Mouse (Mus musculus): ENCODE measurements around the gene Pnkp. TPM values are rescaled to one million over a fixed set of nuclear protein-coding genes. Genes with fewer than 3 reads are reported as not detected.
A peak's percentile ranks its signal among the peaks of the same experiment; 100 is the strongest.

Pnkp gene
- polyA plus RNA-seq (2015; fragmentation: Nextera tagmentation; extraction: Ambion mirVana), result 27.7 and 28.0 TPM in 2 replicates

DNA sequence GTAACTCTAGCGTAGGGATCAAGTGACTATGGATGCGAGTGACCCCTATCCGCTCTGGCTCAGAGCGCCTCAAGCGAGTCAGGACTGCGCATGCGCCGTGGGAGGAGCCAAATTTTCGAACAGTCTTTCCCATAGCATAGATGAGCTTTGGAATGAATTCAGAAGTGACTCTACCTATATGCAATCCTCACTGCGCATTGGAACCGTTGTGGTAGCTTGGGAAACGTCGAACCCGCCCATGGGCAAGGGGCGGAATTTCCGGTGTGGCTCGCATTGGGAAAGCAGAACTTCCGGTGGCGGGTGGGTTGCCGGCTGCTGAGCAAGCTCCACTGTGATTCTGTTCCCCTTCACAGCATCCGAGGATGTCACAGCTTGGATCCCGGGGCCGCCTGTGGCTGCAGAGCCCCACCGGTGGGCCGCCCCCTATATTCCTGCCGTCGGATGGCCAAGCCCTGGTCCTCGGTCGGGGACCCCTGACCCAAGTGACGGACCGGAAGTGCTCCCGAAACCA lies at the start of gene Pnkp:
TSS of gene Pnkp (plus strand) at position 98 of the 511 bp plus-strand sequence.
- peaks cover 1% of the 10 kb centered on the region for H3K36me3 ChIP-seq (ENCODE audit: control insufficient read depth, insufficient read depth)
- peak within 1 kb of the TSS; percentile 63 for H3K4me3 ChIP-seq (ENCODE audit: low read length)
- H3K4me2 ChIP-seq (ENCODE audit: low read depth, low read length), result peak within 1 kb of the TSS; percentile 75
- peak within 1 kb of the TSS; percentile 83 for H3K9ac ChIP-seq (ENCODE audit: low read length)
- no peaks in the 10 kb centered on the region for H3K9me3 ChIP-seq (replicated peaks; ENCODE audit: control insufficient read depth, low read length)
- peaks cover 26% of the 10 kb centered on the region for H3K4me1 ChIP-seq (ENCODE audit: control insufficient read depth, insufficient read depth, low read length)
- under 1% methylated on average over 32 of the region's 32 CpGs for WGBS
- peak within 1 kb of the TSS; percentile 82 for H3K27ac ChIP-seq (ENCODE audit: low read length)
- ATAC-seq (replicated peaks; ENCODE audit: extremely low read depth, insufficient read depth, low FRiP score), result peak; percentile 11; the same call in 1 of the 2 replicates
- no peaks in the 10 kb centered on the region for H3K27me3 ChIP-seq (ENCODE audit: control insufficient read depth, insufficient read depth, low read length)

DNA sequence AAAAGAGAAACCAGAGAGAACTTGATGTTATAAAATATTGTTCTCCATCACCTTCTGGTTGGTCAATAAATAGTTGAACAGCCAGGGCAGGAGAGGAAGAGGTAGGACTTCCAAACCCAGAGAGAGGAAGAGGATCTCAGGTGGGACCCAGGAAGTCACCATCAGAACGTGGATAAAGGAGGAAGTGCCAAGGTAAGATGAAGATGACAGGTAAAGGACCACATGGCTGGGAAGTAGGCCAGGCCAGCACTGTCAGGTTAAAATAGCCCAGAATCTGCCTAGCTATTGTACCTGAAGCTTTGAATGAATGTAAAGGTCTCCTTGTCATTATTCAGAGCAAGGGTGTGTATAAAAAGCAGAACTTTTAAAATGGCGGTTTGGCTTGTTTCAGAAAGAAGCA lies 48.0 kb upstream of the Pnkp start:
- 82% methylated on average over 2 of the region's 2 CpGs for WGBS
- H3K27me3 ChIP-seq (ENCODE audit: control insufficient read depth, insufficient read depth, low read length), result no peaks in the 10 kb centered on the region
- H3K9me3 ChIP-seq (replicated peaks; ENCODE audit: control insufficient read depth, low read length), result no peaks in the 10 kb centered on the region
- peaks cover 6% of the 10 kb centered on the region for H3K36me3 ChIP-seq (ENCODE audit: control insufficient read depth, insufficient read depth)
- H3K4me1 ChIP-seq (ENCODE audit: control insufficient read depth, insufficient read depth, low read length), result no peaks in the 10 kb centered on the region
- H3K9ac ChIP-seq (ENCODE audit: low read length), result no peak overlapping the region
- H3K4me3 ChIP-seq (ENCODE audit: low read length), result no peak overlapping the region
- H3K4me2 ChIP-seq (ENCODE audit: low read depth, low read length), result no peak overlapping the region
- H3K27ac ChIP-seq (ENCODE audit: low read length), result no peak overlapping the region
- ATAC-seq (replicated peaks; ENCODE audit: extremely low read depth, insufficient read depth, low FRiP score), result no peak

- Histone ChIP-seq H3K4me3 (ENCODE audit: low read length) (no peak overlapping the region), H3K9me3 (replicated peaks; ENCODE audit: control insufficient read depth, low read length) (no peaks in the 10 kb centered on the region), H3K36me3 (ENCODE audit: control insufficient read depth, insufficient read depth) (peaks cover 9% of the 10 kb centered on the region), H3K4me1 (ENCODE audit: control insufficient read depth, insufficient read depth, low read length) (no peaks in the 10 kb centered on the region), H3K27me3 (ENCODE audit: control insufficient read depth, insufficient read depth, low read length) (no peaks in the 10 kb centered on the region), H3K27ac (ENCODE audit: low read length) (no peak overlapping the region), H3K9ac (ENCODE audit: low read length) (no peak overlapping the region), H3K4me2 (ENCODE audit: low read depth, low read length) (no peak overlapping the region)
- WGBS, result 85% methylated on average over 3 of the region's 3 CpGs
- no peak for ATAC-seq (replicated peaks; ENCODE audit: extremely low read depth, insufficient read depth, low FRiP score)
Measured at GRCm38 (mm10) chr7:44809466-44809865, 47.5 kb upstream of the Pnkp start.

DNA sequence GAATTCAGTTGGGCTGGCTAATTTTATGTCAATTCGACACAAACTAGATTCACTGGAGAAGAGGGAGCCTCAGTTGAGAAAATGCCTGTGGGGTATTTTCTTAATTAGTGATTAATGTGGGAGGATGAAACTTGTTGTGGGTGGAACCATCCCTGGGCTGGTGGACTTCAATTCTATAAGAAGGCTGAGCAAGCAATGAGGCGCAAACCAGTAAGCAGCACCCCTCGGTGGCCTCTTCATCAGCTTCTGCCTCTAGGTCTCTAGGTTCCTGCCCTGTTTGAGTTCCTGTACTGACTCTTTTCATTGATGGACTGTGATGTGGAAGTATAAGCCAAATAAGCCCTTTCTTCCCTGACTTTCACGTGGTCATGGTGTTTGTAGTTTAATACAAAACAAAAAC lies 46.6 kb upstream of the Pnkp start:
- H3K27me3 ChIP-seq (ENCODE audit: control insufficient read depth, insufficient read depth, low read length), result no peaks in the 10 kb centered on the region
- H3K4me1 ChIP-seq (ENCODE audit: control insufficient read depth, insufficient read depth, low read length), result peaks cover 5% of the 10 kb centered on the region; the same call in 1 of the 2 replicates
- H3K9ac ChIP-seq (ENCODE audit: low read length), result no peak overlapping the region
- H3K9me3 ChIP-seq (replicated peaks; ENCODE audit: control insufficient read depth, low read length), result no peaks in the 10 kb centered on the region
- no peak overlapping the region for H3K4me2 ChIP-seq (ENCODE audit: low read depth, low read length)
- no peak for ATAC-seq (replicated peaks; ENCODE audit: extremely low read depth, insufficient read depth, low FRiP score)
- H3K36me3 ChIP-seq (ENCODE audit: control insufficient read depth, insufficient read depth), result peaks cover 9% of the 10 kb centered on the region
- no peak overlapping the region for H3K27ac ChIP-seq (ENCODE audit: low read length)
- no peak overlapping the region for H3K4me3 ChIP-seq (ENCODE audit: low read length)
- WGBS, result 81% methylated on average over 4 of the region's 4 CpGs

DNA sequence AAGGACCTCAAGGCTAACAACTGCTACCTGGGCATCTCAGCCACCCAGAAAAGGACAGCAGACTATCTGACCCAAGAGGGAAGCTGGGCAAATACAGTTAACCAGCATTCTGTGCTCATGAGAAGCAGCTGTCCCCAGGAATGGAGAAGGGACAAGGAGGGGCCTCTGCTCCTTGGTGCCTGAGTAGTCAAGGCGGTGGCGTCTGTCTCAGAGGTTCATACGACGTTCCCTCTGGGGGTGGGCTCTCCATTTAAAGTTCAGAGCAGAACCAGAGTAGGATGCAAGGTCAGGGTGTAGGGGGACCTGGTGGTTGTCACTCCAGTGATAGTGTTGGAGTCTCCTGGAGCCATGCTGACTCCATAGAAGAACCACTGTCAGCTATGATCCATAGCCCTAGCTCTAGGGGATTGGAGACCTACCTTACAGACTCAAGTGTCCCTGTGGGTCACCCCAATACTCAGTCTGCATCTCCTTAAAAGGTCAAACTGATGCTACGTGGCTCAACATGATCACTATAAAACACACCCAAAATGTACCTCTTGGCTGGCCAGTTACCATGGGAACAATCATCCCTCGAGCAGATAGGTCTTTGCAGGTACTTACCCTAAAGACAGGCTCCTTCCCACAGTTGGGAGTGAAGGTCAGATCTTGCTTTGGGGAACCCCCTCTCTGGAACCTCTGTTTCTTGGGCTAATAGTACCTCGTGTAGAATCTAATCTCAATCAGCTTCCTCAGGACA lies 46.0 kb upstream of the Pnkp start:
- peaks cover 9% of the 10 kb centered on the region for H3K36me3 ChIP-seq (ENCODE audit: control insufficient read depth, insufficient read depth)
- 80% methylated on average over 7 of the region's 7 CpGs for WGBS
- no peak overlapping the region for H3K4me3 ChIP-seq (ENCODE audit: low read length)
- H3K9ac ChIP-seq (ENCODE audit: low read length), result no peak overlapping the region
- H3K9me3 ChIP-seq (replicated peaks; ENCODE audit: control insufficient read depth, low read length), result no peaks in the 10 kb centered on the region
- H3K4me2 ChIP-seq (ENCODE audit: low read depth, low read length), result no peak overlapping the region
- peaks cover 6% of the 10 kb centered on the region; the same call in 1 of the 2 replicates for H3K4me1 ChIP-seq (ENCODE audit: control insufficient read depth, insufficient read depth, low read length)
- no peaks in the 10 kb centered on the region for H3K27me3 ChIP-seq (ENCODE audit: control insufficient read depth, insufficient read depth, low read length)
- H3K27ac ChIP-seq (ENCODE audit: low read length), result no peak overlapping the region
- ATAC-seq (replicated peaks; ENCODE audit: extremely low read depth, insufficient read depth, low FRiP score), result no peak

- no peak overlapping the region for H3K27ac ChIP-seq (ENCODE audit: low read length)
- H3K36me3 ChIP-seq (ENCODE audit: control insufficient read depth, insufficient read depth), result peaks cover 9% of the 10 kb centered on the region
- peaks cover 12% of the 10 kb centered on the region for H3K4me1 ChIP-seq (ENCODE audit: control insufficient read depth, insufficient read depth, low read length)
- H3K27me3 ChIP-seq (ENCODE audit: control insufficient read depth, insufficient read depth, low read length), result no peaks in the 10 kb centered on the region
- no peak overlapping the region for H3K9ac ChIP-seq (ENCODE audit: low read length)
- H3K4me3 ChIP-seq (ENCODE audit: low read length), result no peak overlapping the region
- no peak for ATAC-seq (replicated peaks; ENCODE audit: extremely low read depth, insufficient read depth, low FRiP score)
- H3K9me3 ChIP-seq (replicated peaks; ENCODE audit: control insufficient read depth, low read length), result no peaks in the 10 kb centered on the region
- no peak overlapping the region for H3K4me2 ChIP-seq (ENCODE audit: low read depth, low read length)
- 90% methylated on average over 20 of the region's 20 CpGs for whole genome bisulfite sequencing
Measured at GRCm38 (mm10) chr7:44812651-44813325, 44.2 kb upstream of the Pnkp start.

- Histone ChIP-seq H3K4me1 (ENCODE audit: control insufficient read depth, insufficient read depth, low read length) (peaks cover 24% of the 10 kb centered on the region), H3K9ac (ENCODE audit: low read length) (no peak overlapping the region), H3K4me2 (ENCODE audit: low read depth, low read length) (no peak overlapping the region), H3K36me3 (ENCODE audit: control insufficient read depth, insufficient read depth) (peaks cover 9% of the 10 kb centered on the region), H3K27me3 (ENCODE audit: control insufficient read depth, insufficient read depth, low read length) (no peaks in the 10 kb centered on the region), H3K9me3 (replicated peaks; ENCODE audit: control insufficient read depth, low read length) (no peaks in the 10 kb centered on the region), H3K27ac (ENCODE audit: low read length) (no peak overlapping the region), H3K4me3 (ENCODE audit: low read length) (no peak overlapping the region)
- no peak for ATAC-seq (replicated peaks; ENCODE audit: extremely low read depth, insufficient read depth, low FRiP score)
- WGBS, result 90% methylated on average over 3 of the region's 3 CpGs
Measured at GRCm38 (mm10) chr7:44813985-44814384, 43.0 kb upstream of the Pnkp start.

DNA sequence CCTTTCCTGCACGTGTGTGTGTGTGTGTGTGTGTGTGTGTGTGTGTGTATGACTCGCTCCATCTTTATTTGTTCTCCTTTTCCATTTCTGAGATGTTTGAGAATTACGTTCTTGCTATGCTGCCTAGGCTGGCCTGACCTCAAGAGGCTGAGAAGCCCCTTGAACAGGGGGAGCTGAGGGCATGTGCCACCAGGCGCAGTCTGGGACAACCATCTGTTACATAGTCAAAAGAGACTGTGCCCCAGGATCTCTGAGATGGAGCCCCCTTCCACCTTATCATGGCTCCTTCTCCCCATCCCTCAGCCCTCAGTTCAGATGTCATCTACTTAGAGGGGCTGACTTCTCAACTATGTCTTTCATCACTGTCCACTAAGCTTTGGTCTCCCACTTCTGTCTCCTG lies 42.5 kb upstream of the Pnkp start:
- H3K4me3 ChIP-seq (ENCODE audit: low read length), result no peak overlapping the region
- no peaks in the 10 kb centered on the region for H3K9me3 ChIP-seq (replicated peaks; ENCODE audit: control insufficient read depth, low read length)
- ATAC-seq (replicated peaks; ENCODE audit: extremely low read depth, insufficient read depth, low FRiP score), result no peak
- no peak overlapping the region for H3K9ac ChIP-seq (ENCODE audit: low read length)
- WGBS, result 97% methylated on average over 4 of the region's 4 CpGs
- no peak overlapping the region for H3K4me2 ChIP-seq (ENCODE audit: low read depth, low read length)
- H3K27ac ChIP-seq (ENCODE audit: low read length), result no peak overlapping the region
- peaks cover 28% of the 10 kb centered on the region for H3K4me1 ChIP-seq (ENCODE audit: control insufficient read depth, insufficient read depth, low read length)
- no peaks in the 10 kb centered on the region for H3K27me3 ChIP-seq (ENCODE audit: control insufficient read depth, insufficient read depth, low read length)
- H3K36me3 ChIP-seq (ENCODE audit: control insufficient read depth, insufficient read depth), result peaks cover 9% of the 10 kb centered on the region

- Histone ChIP-seq H3K27ac (ENCODE audit: low read length) (peak overlapping the region; percentile 96), H3K36me3 (ENCODE audit: control insufficient read depth, insufficient read depth) (peaks cover 9% of the 10 kb centered on the region), H3K27me3 (ENCODE audit: control insufficient read depth, insufficient read depth, low read length) (no peaks in the 10 kb centered on the region), H3K4me3 (ENCODE audit: low read length) (peak overlapping the region; percentile 80), H3K9me3 (replicated peaks; ENCODE audit: control insufficient read depth, low read length) (no peaks in the 10 kb centered on the region), H3K4me1 (ENCODE audit: control insufficient read depth, insufficient read depth, low read length) (peaks cover 34% of the 10 kb centered on the region), H3K4me2 (ENCODE audit: low read depth, low read length) (peak overlapping the region; percentile 77), H3K9ac (ENCODE audit: low read length) (peak overlapping the region; percentile 60)
- no peak for ATAC-seq (replicated peaks; ENCODE audit: extremely low read depth, insufficient read depth, low FRiP score)
- WGBS, result 30% methylated on average over 14 of the region's 14 CpGs
Measured at GRCm38 (mm10) chr7:44814952-44815553, 41.9 kb upstream of the Pnkp start.

Measured in heart, embryonic 16.5 days (tissue).